Mouse (Mus musculus): ENCODE results near the gene Arhgef25. TPM values are rescaled to one million over a fixed set of nuclear protein-coding genes. Genes with fewer than 3 reads are reported as not detected.
"Not testable (repeated sequence)": the region's sequence is repeated elsewhere in the genome, so short reads cannot be mapped to it uniquely, and the experiment has no call there.

Arhgef25 gene
- polyA plus RNA-seq, 1 experiment: not detected

GRCm38 (mm10) chr10:127135118-127135836, 54.6 kb downstream of the Arhgef25 start:
- 38% methylated on average over 8 of the region's 8 CpGs for WGBS
- TF ChIP-seq POLR2A (IDR thresholded peaks at IDR 0.05; ENCODE audit: insufficient read depth, low read depth, low read length) (no peak), CTCF (IDR thresholded peaks at IDR 0.05; ENCODE audit: insufficient read depth, low read depth, low read length) (no peak)
- Histone ChIP-seq H3K27ac (ENCODE audit: insufficient read depth, low read depth, low read length) (no peak overlapping the region), H3K4me1 (ENCODE audit: control insufficient read depth, insufficient read depth, low read length) (no peaks in the 10 kb centered on the region), H3K4me3 (ENCODE audit: insufficient read depth, low read depth, low read length) (no peak overlapping the region)

GRCm38 (mm10) chr10:127134394-127135035, 55.4 kb downstream of the Arhgef25 start:
- WGBS: 77% methylated on average over 3 of the region's 3 CpGs
- not testable (repeated sequence) for H3K4me3 ChIP-seq (ENCODE audit: insufficient read depth, low read depth, low read length); H3K27ac ChIP-seq (ENCODE audit: insufficient read depth, low read depth, low read length); H3K4me1 ChIP-seq (ENCODE audit: control insufficient read depth, insufficient read depth, low read length)

Other genes with a start within 250 kb of the Arhgef25 start
- not detected in 2 replicates for gene Ctdsp2, start 211.4 kb downstream of the Arhgef25 start, polyA plus RNA-seq (2012; ENCODE audit: insufficient read depth, insufficient read length, low replicate concordance, missing spikeins)
- not detected in 2 replicates for gene Avil, start 189.4 kb downstream of the Arhgef25 start, polyA plus RNA-seq (2012; ENCODE audit: insufficient read depth, insufficient read length, low replicate concordance, missing spikeins)
- not detected in 2 replicates for gene Tsfm, start 159.2 kb downstream of the Arhgef25 start, polyA plus RNA-seq (2012; ENCODE audit: insufficient read depth, insufficient read length, low replicate concordance, missing spikeins)
- gene Mettl1, start 148.7 kb downstream of the Arhgef25 start, polyA plus RNA-seq (2012; ENCODE audit: insufficient read depth, insufficient read length, low replicate concordance, missing spikeins): not detected in 2 replicates
- gene Eef1akmt3, start 148.6 kb downstream of the Arhgef25 start, polyA plus RNA-seq (2012; ENCODE audit: insufficient read depth, insufficient read length, low replicate concordance, missing spikeins): not detected in 2 replicates
- not detected in 2 replicates for gene Cyp27b1, start 141.8 kb downstream of the Arhgef25 start, polyA plus RNA-seq (2012; ENCODE audit: insufficient read depth, insufficient read length, low replicate concordance, missing spikeins)
- not detected in 2 replicates for gene March9, start 129.9 kb downstream of the Arhgef25 start, polyA plus RNA-seq (2012; ENCODE audit: insufficient read depth, insufficient read length, low replicate concordance, missing spikeins)
- gene Cdk4, start 126.5 kb downstream of the Arhgef25 start, polyA plus RNA-seq (2012; ENCODE audit: insufficient read depth, insufficient read length, low replicate concordance, missing spikeins): not detected in 2 replicates
- not detected in 2 replicates for gene Tspan31, start 119.8 kb downstream of the Arhgef25 start, polyA plus RNA-seq (2012; ENCODE audit: insufficient read depth, insufficient read length, low replicate concordance, missing spikeins)
- 219 TPM in 1 of 2 replicates, not detected in the other for gene Agap2, start 114.8 kb downstream of the Arhgef25 start, polyA plus RNA-seq (2012; ENCODE audit: insufficient read depth, insufficient read length, low replicate concordance, missing spikeins)
- gene Os9, start 69.0 kb downstream of the Arhgef25 start, polyA plus RNA-seq (2012; ENCODE audit: insufficient read depth, insufficient read length, low replicate concordance, missing spikeins): 124 TPM in 1 of 2 replicates, not detected in the other
- gene B4galnt1, start 24.9 kb downstream of the Arhgef25 start, polyA plus RNA-seq (2012; ENCODE audit: insufficient read depth, insufficient read length, low replicate concordance, missing spikeins): not detected in 2 replicates
- gene Slc26a10, start 9.4 kb downstream of the Arhgef25 start, polyA plus RNA-seq (2012; ENCODE audit: insufficient read depth, insufficient read length, low replicate concordance, missing spikeins): not detected in 2 replicates
- 159 TPM in 1 of 2 replicates, not detected in the other for gene Dtx3, start 5.6 kb upstream of the Arhgef25 start, polyA plus RNA-seq (2012; ENCODE audit: insufficient read depth, insufficient read length, low replicate concordance, missing spikeins)
- gene Pip4k2c, start 21.5 kb upstream of the Arhgef25 start, polyA plus RNA-seq (2012; ENCODE audit: insufficient read depth, insufficient read length, low replicate concordance, missing spikeins): 102 TPM in 1 of 2 replicates, not detected in the other
- 72.6 and 160 TPM in 2 replicates for gene Kif5a, start 73.3 kb upstream of the Arhgef25 start, polyA plus RNA-seq (2012; ENCODE audit: insufficient read depth, insufficient read length, low replicate concordance, missing spikeins)
- gene Dctn2, start 76.3 kb upstream of the Arhgef25 start, polyA plus RNA-seq (2012; ENCODE audit: insufficient read depth, insufficient read length, low replicate concordance, missing spikeins): not detected in 2 replicates
- gene Mbd6, start 98.9 kb upstream of the Arhgef25 start, polyA plus RNA-seq (2012; ENCODE audit: insufficient read depth, insufficient read length, low replicate concordance, missing spikeins): not detected in 2 replicates
- gene Mars, start 121.7 kb upstream of the Arhgef25 start, polyA plus RNA-seq (2012; ENCODE audit: insufficient read depth, insufficient read length, low replicate concordance, missing spikeins): not detected in 2 replicates
- gene Arhgap9, start 131.9 kb upstream of the Arhgef25 start, polyA plus RNA-seq (2012; ENCODE audit: insufficient read depth, insufficient read length, low replicate concordance, missing spikeins): 260 TPM in 1 of 2 replicates, not detected in the other
- gene Gli1, start 151.9 kb upstream of the Arhgef25 start, polyA plus RNA-seq (2012; ENCODE audit: insufficient read depth, insufficient read length, low replicate concordance, missing spikeins): not detected in 2 replicates
- not detected in 2 replicates for gene Inhbe, start 164.3 kb upstream of the Arhgef25 start, polyA plus RNA-seq (2012; ENCODE audit: insufficient read depth, insufficient read length, low replicate concordance, missing spikeins)
- gene Inhbc, start 180.3 kb upstream of the Arhgef25 start, polyA plus RNA-seq (2012; ENCODE audit: insufficient read depth, insufficient read length, low replicate concordance, missing spikeins): not detected in 2 replicates
- 475 and 884 TPM in 2 replicates for gene R3hdm2, start 190.2 kb upstream of the Arhgef25 start, polyA plus RNA-seq (2012; ENCODE audit: insufficient read depth, insufficient read length, low replicate concordance, missing spikeins)

Measured in olfactory bulb, adult 2 months (tissue).